Mouse (Mus musculus): ENCODE results near the gene Hrct1.

Hrct1 gene

DNA sequence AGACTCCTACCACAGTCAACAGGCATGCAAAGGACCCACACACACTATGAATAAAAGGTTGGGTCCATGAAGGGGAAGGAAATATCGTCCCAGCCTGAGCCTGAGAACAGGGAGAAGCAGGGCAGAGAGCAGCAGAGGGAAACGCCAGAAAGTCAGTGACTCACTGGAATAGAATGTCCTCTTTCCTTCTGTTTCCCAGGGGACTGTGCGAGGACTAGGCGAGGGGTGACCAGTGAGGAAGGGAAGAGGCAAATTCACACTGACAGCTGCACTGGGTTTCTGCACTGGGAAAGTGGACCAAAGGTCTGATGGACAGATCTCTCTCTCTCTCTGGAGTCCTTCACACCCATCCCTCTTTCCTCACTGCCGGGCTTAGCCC lies 1.6 kb downstream of the Hrct1 start:
- DNase-seq (ENCODE audit: low spot score) = no peak

DNA sequence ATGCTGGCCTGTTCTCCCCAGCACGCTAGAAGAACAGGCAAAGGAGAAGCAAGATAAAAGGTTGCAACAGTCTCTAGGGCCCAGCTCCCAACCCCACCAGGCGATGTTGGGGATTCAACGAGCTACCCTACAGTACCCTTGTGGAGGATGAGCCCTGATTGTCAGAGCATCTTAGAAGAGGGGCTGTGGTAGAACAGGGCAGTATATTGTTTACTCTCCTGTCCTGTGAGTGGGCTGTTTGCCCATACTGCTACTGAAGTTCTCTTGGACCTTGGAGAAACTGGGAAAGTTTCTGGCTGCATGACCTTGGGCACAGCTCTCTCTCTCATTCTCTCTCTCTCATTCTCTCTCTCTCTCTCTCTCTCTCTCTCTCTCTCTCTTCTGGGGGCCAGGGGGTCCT lies 2.1 kb downstream of the Hrct1 start:
- no peak for DNase-seq (ENCODE audit: low spot score)

DNA sequence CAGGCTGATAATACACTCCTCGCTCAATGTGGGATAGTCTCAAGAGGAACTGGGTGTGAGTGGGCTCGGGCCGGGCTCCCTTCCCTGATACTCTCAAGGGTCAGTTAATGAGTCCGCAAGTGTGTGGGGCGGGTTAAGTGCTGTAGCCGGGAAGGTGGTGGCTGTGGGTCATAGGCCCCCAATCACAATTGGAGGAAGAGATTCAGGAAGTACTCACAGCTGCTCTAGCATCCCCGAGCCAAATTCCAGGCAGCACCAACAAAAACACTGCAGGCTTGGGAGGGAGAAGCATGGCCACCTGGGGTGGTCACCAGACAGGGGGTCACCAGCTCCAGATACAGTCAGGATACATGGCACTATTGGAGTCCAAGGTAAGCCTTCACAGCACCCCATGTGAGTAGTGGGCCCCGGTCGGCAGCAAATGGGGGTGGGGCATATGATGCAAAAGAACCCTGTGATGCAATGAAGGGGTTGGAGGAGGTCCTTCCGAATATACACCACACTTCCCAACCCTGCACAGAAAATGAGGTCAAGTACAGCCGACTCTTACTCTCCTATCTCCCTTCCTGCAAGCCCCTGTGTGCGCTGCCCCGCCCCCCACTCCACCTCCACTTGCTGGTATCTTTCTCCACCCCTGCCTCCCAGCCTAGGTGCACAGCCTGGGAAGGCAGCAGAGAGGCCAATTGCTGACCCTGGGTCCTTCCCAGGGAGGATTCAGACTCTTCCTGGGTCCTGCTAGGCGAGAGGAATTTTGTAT lies 3.0 kb downstream of the Hrct1 start, which contains the start of gene Spaar:
Gene Spaar (plus strand): TSS at position 241 of the 757 bp plus-strand sequence.
- DNase-seq (ENCODE audit: low spot score) = no peak

DNA sequence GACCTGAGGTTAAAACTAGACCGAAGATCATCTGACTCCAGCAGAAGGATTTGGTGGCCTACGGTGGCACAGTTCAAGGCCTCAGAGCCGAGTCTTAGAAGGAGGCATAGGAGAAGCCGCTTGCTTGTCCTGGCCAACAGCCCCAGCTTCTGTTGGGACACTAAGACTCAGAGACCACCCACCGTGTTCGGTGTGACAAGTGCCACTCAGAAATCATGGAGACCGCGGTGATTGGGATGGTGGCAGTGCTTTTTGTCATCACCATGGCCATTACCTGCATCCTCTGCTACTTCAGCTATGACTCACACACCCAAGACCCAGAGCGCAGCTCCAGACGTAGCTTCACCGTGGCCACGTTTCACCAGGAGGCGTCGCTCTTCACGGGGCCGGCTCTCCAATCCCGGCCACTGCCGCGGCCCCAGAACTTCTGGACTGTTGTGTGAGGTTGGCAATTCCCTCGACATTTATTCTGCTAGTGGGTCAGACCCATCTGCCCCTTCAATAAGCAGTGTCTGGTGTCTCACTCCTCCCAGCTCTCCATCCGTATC lies 3.8 kb downstream of the Hrct1 start:
- no peak for DNase-seq (ENCODE audit: low spot score)

- no peak for DNase-seq (ENCODE audit: low spot score)
Observed at GRCm38 (mm10) chr4:43732171-43732570, 5.2 kb downstream of the Hrct1 start.

DNA sequence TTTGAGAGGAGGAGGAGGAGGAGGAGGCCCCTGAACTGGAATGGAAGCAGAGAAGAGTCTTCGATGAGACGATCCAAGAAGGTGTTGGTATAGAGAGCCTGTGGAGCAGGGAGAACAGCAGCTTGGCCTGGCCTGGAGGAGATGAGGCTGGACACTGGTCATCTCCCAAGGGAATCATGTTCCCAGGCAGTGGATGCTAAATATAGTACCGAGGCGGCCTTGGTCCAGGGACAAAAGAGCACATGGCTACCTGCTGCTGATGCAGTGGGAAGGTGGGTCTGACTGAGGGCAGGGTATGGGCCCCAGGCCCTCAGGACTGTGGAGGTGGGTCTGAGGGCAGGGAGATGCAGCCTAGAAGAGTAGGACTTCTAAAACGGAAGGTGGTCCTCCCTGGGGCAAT lies 6.2 kb downstream of the Hrct1 start:
- DNase-seq (ENCODE audit: low spot score) = no peak

- no peak for DNase-seq (ENCODE audit: low spot score)
Observed at GRCm38 (mm10) chr4:43737144-43737543, 10.2 kb downstream of the Hrct1 start.

- DNase-seq (ENCODE audit: low spot score) = no peak
Observed at GRCm38 (mm10) chr4:43738989-43739674, 12.1 kb downstream of the Hrct1 start.

DNA sequence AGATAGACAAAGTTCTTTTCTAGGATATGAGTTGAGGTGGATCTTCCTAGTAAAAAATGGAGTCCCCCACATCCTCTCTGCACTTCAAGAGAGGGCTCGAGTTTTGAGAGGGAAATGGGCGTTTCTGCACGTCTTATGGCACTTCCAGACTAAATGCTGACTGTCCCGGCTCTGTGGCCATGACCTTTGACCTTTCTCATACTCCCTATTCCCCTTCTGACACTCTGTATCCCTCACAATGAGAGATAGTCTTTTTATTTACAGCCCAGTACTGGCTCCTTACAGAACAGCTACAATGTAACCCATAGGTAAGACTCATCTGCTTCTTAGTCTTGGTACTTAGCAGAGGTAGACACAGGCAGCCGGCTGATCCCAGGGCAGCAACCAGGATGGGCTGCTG lies 14.5 kb downstream of the Hrct1 start:
- no peak for DNase-seq (ENCODE audit: low spot score)

- DNase-seq (ENCODE audit: low spot score) = no peak
Observed at GRCm38 (mm10) chr4:43742637-43743036, 15.6 kb downstream of the Hrct1 start.

DNA sequence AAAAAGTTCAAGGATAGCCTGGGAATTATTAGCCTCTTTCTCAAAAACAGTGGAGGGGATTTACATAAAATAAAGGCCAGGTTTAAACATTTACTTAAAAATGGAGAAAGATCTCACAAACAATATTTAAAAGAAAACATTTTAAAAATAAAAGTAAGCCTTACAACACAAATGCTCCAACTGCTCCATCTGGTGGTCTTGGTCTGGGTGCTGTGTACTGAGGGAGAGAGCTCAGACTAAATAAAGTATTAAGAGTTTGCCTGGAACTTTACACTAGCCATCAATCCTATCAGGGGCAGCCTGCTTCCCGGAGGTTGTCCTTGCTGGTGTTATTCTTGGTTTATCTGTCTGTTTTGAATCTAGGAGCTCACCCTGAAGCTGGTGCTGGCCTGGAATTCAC lies 16.1 kb downstream of the Hrct1 start:
- no peak for DNase-seq (ENCODE audit: low spot score)

- DNase-seq (ENCODE audit: low spot score) = no peak
Observed at GRCm38 (mm10) chr4:43745187-43745586, 18.2 kb downstream of the Hrct1 start.

DNA sequence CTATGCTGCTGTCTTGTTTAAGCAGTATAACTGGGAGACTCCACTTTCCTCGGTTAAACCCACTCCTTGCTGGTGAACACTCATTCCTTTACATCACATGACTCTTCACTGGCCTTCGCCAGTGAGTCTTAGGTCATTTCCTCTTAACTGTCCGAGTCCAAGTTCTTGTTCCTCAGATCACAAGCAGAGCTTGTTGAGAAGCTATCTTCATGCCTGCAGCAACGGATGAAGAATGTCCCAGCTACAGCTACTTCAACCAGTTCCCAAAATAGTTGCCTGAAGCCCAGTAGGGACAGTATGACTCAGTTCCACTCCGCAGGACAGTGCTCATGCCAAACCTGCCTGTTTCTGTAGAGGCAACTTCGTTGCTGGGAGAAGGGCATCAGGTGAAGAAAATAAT lies 30.2 kb downstream of the Hrct1 start:
- no peak for DNase-seq (ENCODE audit: low spot score)

DNA sequence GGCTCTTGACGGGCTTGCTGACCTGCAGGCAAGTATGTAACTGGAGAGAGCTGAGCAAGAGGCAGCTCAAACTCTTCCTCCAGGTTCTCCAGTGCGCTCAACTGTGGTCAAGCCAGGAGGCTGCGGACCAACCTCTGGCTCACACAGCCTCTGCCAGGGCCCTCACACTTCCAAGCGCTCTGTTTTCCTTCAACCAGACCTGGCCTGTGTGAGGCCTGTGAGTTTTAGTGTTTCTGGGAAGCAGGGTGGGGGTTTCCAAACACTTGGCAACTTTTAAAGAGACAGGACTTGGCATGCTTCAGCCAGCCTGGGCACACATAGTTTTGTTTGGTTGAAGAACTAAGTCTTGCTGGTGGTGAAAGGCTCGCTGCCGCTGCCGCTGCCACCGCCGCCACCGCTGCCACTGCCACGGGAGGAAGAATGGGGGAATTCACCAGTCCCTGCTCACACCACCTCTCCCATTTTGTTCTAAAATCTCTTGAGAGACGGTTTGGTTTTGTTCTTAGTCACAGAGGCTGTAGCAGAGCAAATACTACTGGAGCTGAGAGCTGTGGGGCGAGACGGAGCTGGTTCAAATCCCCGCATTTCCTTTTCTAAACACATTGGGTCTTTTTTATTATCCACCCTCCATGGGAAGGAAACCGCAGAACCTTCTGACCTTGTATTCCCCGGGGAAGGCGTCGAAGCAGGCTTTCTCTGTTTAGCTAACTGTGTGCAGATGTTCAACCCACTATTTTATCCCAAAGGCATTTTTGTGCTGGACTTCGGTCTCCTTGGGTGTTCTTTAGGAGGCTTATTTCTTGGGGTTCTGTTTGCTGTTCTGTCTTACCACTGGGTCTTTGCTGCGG lies 32.8 kb downstream of the Hrct1 start:
- no peak for DNase-seq (ENCODE audit: low spot score)

DNA sequence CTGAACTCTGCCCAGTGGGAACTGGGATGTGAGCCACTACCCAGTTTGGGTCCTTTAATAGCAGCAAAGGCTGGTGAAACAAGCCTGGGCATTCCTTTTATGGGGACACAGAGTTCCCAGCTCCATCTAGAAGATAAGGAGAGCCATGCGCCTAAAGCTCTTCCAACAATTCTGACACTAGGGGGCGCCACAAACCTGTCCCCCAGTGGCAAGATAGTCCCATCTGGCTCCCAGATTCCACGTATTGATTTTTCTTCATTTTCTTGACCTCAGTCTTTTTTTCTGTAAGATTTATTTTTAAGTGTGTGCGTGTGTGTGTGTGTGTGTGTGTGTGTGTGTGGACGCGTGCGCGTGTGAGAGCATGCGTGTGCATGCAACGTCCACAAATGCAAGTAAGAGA lies 33.5 kb downstream of the Hrct1 start:
- DNase-seq (ENCODE audit: low spot score) = no peak

- no peak for DNase-seq (ENCODE audit: low spot score)
Observed at GRCm38 (mm10) chr4:43761336-43761735, 34.3 kb downstream of the Hrct1 start.

DNA sequence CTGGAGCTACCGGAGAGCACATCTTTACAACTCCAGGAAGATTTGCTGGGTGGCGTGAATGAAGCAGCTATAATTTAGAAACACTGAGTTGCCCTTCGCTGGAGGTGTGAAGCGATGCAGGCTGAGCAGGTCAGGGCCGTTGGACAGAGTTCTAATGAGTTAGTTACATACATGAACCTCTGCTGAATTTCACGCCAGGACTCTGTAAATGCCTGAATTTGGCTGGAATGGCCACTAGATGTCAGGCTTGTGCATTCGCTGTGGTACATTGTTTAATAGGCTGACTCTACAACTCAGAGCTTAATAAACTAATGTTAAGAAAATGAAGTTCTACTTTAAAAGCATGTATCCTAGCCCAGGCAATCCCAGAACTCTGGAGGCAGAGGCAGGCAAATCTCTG lies 36.4 kb downstream of the Hrct1 start:
- DNase-seq (ENCODE audit: low spot score) = no peak

DNA sequence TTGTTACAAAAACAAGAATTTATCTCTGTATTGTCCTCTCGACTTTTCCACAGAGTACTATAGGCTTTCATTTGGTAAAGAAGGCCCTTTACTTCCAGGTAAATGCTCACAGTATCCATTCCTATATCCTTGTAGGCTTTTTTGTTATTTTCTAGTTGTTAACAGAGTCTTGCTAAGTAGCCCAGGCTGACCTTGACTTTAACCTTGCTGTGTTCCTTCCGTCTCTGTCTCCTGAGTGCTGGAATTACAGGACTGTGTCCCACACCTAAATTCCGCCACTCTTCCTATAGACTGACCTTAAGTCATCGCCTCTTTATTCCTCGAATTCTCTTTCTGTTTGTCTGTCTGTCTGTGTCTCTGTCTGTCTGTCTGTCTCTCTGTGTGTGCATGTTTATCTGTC lies 41.4 kb downstream of the Hrct1 start:
- DNase-seq (ENCODE audit: low spot score) = no peak

- DNase-seq (ENCODE audit: low spot score) = no peak
Observed at GRCm38 (mm10) chr4:43769374-43769773, 42.4 kb downstream of the Hrct1 start.

- no peak for DNase-seq (ENCODE audit: low spot score)
Observed at GRCm38 (mm10) chr4:43770909-43771308, 43.9 kb downstream of the Hrct1 start, which contains the start of gene Olfr159. TSS of gene Olfr159 (minus strand) at chr4:43771009.

GRCm38 (mm10) chr4:43771626-43772025 lies 44.6 kb downstream of the Hrct1 start:
- no peak for DNase-seq (ENCODE audit: low spot score)

DNA sequence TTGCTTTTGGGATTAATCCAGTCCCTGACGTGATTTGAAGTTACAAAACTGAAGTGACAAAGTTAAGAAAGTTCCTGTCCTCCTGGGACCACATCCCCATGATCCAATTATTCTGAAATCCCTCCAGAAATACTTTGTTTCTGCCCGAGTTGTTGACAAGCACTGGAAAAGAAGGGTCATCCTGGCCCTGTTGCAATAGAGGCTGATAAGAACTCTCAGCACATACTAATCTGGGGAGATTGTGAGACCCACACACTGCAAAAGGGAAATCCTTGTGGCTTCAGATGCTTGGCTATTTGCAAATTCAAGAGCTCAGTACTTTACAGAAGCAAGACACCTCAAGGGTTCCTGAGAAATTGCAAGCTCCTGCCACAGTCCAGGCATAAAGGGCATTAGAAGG lies 45.3 kb downstream of the Hrct1 start:
- no peak for DNase-seq (ENCODE audit: low spot score)

All from urinary bladder, postnatal 10 days (tissue).